Mouse (Mus musculus): ENCODE measurements around the gene 1700084M14Rik.
"Not testable (repeated sequence)": the region's sequence is repeated elsewhere in the genome, so short reads cannot be mapped to it uniquely, and the experiment has no call there.

Gene 1700084M14Rik

GRCm38 (mm10) chrX:91575811-91576210 lies at the start of gene 1700084M14Rik:
Gene 1700084M14Rik (minus strand): TSS chrX:91575911.
- DNase-seq (ENCODE audit: low spot score in 2 of 2) = not testable (repeated sequence)

Measured in urinary bladder, postnatal 4 days (tissue).